Mouse (Mus musculus): ENCODE measurements at regions not wholly inside any gene's neighbourhood (a gene's known extent, or its start where the extent isn't known, plus 50 kb on each side); places are given as distances from the start of the nearest gene placed in this dataset.

DNA sequence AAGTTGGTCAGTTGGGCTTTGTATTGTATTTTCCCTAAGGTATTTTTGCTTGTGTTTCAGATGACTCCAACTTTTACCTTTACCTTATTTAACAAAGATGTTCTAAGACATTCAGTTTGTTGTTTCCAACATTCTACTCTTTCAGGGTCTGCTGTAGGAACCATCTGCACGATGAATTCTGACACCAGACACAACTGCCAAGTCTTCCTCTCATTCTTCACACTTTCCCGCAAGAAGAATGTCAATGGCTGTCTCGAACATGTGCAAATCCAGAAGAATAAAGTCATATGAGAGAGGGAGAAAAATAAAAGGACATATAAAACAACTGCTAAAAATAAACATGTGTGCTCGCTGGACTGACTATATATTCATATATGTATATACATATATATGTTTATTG lies 730.6 kb upstream of the B3galt2 start:
- TF ChIP-seq POLR2A (IDR thresholded peaks at IDR 0.05; ENCODE audit: insufficient read depth, low read length) (no peak), CTCF (IDR thresholded peaks at IDR 0.05; ENCODE audit: low read depth, low read length) (no peak), EP300 (IDR thresholded peaks at IDR 0.05; ENCODE audit: insufficient read depth, low read depth, low read length) (no peak)
- H3K4me1 ChIP-seq (ENCODE audit: control insufficient read depth, insufficient read depth, low read length) = no peaks in the 10 kb centered on the region
- no peak overlapping the region for H3K27ac ChIP-seq (ENCODE audit: insufficient read depth, low read length)
- no peaks in the 10 kb centered on the region for H3K9me3 ChIP-seq (replicated peaks; ENCODE audit: control insufficient read depth, insufficient read depth, low read length, poor library complexity, severe bottlenecking)
- no peaks in the 10 kb centered on the region for H3K36me3 ChIP-seq (ENCODE audit: control insufficient read depth, insufficient read depth, low read length, poor library complexity, severe bottlenecking)
- no peak overlapping the region for H3K9ac ChIP-seq (ENCODE audit: low read depth, poor library complexity, severe bottlenecking)
- H3K27me3 ChIP-seq (ENCODE audit: control insufficient read depth, insufficient read depth, low read length, poor library complexity, severe bottlenecking) = no peaks in the 10 kb centered on the region
- H3K4me3 ChIP-seq (ENCODE audit: low read depth, low read length) = no peak overlapping the region

DNA sequence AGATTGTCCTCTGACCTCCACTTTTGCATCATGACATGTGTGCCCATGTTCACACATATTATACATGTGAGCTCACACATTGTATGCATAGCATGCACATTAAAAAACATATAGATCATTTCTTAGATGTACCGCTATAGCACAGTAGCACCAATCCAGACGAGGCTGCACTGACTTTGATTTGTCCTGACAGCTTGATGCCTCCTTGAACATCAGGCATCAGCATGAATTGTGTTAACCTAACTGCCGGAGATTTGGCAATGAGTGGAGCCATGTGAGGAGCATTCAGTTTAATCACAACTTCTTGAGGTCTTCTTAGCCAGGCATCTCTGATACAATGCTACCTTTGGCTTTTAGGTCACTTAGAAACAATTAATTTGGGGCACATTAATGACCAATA lies 683.8 kb upstream of the B3galt2 start:
- Histone ChIP-seq H3K4me3 (ENCODE audit: low read depth, low read length) (no peak overlapping the region), H3K27me3 (ENCODE audit: control insufficient read depth, insufficient read depth, low read length, poor library complexity, severe bottlenecking) (no peaks in the 10 kb centered on the region), H3K27ac (ENCODE audit: insufficient read depth, low read length) (no peak overlapping the region), H3K9me3 (replicated peaks; ENCODE audit: control insufficient read depth, insufficient read depth, low read length, poor library complexity, severe bottlenecking) (no peaks in the 10 kb centered on the region), H3K4me1 (ENCODE audit: control insufficient read depth, insufficient read depth, low read length) (no peaks in the 10 kb centered on the region), H3K9ac (ENCODE audit: low read depth, poor library complexity, severe bottlenecking) (no peak overlapping the region), H3K36me3 (ENCODE audit: control insufficient read depth, insufficient read depth, low read length, poor library complexity, severe bottlenecking) (no peaks in the 10 kb centered on the region)
- TF ChIP-seq POLR2A (IDR thresholded peaks at IDR 0.05; ENCODE audit: insufficient read depth, low read length) = no peak
- no peak for TF ChIP-seq CTCF (IDR thresholded peaks at IDR 0.05; ENCODE audit: low read depth, low read length)
- no peak for TF ChIP-seq EP300 (IDR thresholded peaks at IDR 0.05; ENCODE audit: insufficient read depth, low read depth, low read length)

DNA sequence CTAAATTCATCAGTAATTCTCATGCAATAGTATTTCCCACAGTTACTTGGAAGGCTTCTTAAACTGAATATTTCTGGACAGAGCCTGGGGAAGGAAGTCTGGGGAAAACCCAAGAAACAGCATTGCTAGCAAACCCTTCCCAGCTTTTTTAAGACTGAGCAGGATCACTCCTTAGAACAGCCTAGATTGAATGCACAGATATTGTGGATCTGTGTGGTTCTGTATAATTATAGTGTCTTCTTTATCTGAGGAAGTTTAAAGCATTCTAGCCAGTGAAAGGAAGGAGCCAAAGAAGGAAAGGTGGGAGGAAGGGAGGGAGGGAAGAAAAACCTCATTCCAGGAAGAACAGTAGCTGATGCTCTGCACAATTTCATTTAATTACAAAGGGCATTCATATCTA lies 669.0 kb upstream of the B3galt2 start:
- no peak overlapping the region for H3K4me3 ChIP-seq (ENCODE audit: low read depth, low read length)
- no peaks in the 10 kb centered on the region for H3K4me1 ChIP-seq (ENCODE audit: control insufficient read depth, insufficient read depth, low read length)
- no peak overlapping the region for H3K9ac ChIP-seq (ENCODE audit: low read depth, poor library complexity, severe bottlenecking)
- H3K27me3 ChIP-seq (ENCODE audit: control insufficient read depth, insufficient read depth, low read length, poor library complexity, severe bottlenecking) = no peaks in the 10 kb centered on the region
- no peaks in the 10 kb centered on the region for H3K9me3 ChIP-seq (replicated peaks; ENCODE audit: control insufficient read depth, insufficient read depth, low read length, poor library complexity, severe bottlenecking)
- TF ChIP-seq CTCF (IDR thresholded peaks at IDR 0.05; ENCODE audit: low read depth, low read length) = no peak
- TF ChIP-seq POLR2A (IDR thresholded peaks at IDR 0.05; ENCODE audit: insufficient read depth, low read length) = no peak
- TF ChIP-seq EP300 (IDR thresholded peaks at IDR 0.05; ENCODE audit: insufficient read depth, low read depth, low read length) = no peak
- H3K36me3 ChIP-seq (ENCODE audit: control insufficient read depth, insufficient read depth, low read length, poor library complexity, severe bottlenecking) = no peaks in the 10 kb centered on the region
- H3K27ac ChIP-seq (ENCODE audit: insufficient read depth, low read length) = no peak overlapping the region

DNA sequence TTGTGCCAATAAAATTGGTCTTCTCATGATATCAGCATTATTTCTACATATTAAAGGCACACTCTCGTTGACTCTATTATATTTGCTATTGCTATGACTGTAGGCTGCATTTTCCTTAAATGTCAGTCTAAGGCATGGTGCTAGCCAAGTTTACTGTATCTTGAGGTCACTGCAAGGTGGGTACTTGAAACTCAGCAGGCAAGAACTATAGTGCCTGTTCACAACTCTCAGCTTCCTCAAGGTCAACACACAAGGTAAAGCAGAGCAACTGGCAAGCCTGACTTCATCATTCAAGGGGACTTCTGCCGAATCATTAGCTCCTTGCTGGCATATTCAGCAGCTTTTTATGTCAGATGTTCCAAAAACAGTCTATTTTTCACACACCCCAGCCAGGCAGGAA lies 667.1 kb upstream of the B3galt2 start:
- Histone ChIP-seq H3K27me3 (ENCODE audit: control insufficient read depth, insufficient read depth, low read length, poor library complexity, severe bottlenecking) (no peaks in the 10 kb centered on the region), H3K4me1 (ENCODE audit: control insufficient read depth, insufficient read depth, low read length) (no peaks in the 10 kb centered on the region), H3K9ac (ENCODE audit: low read depth, poor library complexity, severe bottlenecking) (no peak overlapping the region), H3K36me3 (ENCODE audit: control insufficient read depth, insufficient read depth, low read length, poor library complexity, severe bottlenecking) (no peaks in the 10 kb centered on the region), H3K27ac (ENCODE audit: insufficient read depth, low read length) (no peak overlapping the region), H3K4me3 (ENCODE audit: low read depth, low read length) (no peak overlapping the region), H3K9me3 (replicated peaks; ENCODE audit: control insufficient read depth, insufficient read depth, low read length, poor library complexity, severe bottlenecking) (no peaks in the 10 kb centered on the region)
- TF ChIP-seq POLR2A (IDR thresholded peaks at IDR 0.05; ENCODE audit: insufficient read depth, low read length) = no peak
- no peak for TF ChIP-seq CTCF (IDR thresholded peaks at IDR 0.05; ENCODE audit: low read depth, low read length)
- no peak for TF ChIP-seq EP300 (IDR thresholded peaks at IDR 0.05; ENCODE audit: insufficient read depth, low read depth, low read length)

DNA sequence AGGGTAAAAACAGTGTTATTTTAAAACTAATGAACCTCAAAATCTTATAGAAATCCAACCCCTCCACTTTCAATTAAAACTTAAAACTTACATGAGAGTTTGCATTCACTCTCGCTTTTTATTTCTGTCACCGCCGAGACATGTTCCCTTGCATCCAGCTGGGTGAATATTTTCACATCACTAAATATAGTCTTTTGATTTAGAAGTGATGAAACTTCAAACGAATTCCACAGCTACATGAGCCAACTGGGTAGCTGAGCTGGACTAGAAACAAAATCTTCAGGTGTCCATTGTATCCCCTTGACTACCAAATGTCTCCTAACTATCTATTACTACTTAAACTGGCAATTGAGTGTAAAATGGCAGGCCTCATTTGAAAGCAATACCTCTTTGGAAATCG lies 657.5 kb upstream of the B3galt2 start:
- Histone ChIP-seq H3K36me3 (ENCODE audit: control insufficient read depth, insufficient read depth, low read length, poor library complexity, severe bottlenecking) (no peaks in the 10 kb centered on the region), H3K4me3 (ENCODE audit: low read depth, low read length) (no peak overlapping the region), H3K9me3 (replicated peaks; ENCODE audit: control insufficient read depth, insufficient read depth, low read length, poor library complexity, severe bottlenecking) (no peaks in the 10 kb centered on the region), H3K27me3 (ENCODE audit: control insufficient read depth, insufficient read depth, low read length, poor library complexity, severe bottlenecking) (no peaks in the 10 kb centered on the region), H3K9ac (ENCODE audit: low read depth, poor library complexity, severe bottlenecking) (no peak overlapping the region), H3K4me1 (ENCODE audit: control insufficient read depth, insufficient read depth, low read length) (no peaks in the 10 kb centered on the region), H3K27ac (ENCODE audit: insufficient read depth, low read length) (no peak overlapping the region)
- TF ChIP-seq EP300 (IDR thresholded peaks at IDR 0.05; ENCODE audit: insufficient read depth, low read depth, low read length) (no peak), CTCF (IDR thresholded peaks at IDR 0.05; ENCODE audit: low read depth, low read length) (no peak), POLR2A (IDR thresholded peaks at IDR 0.05; ENCODE audit: insufficient read depth, low read length) (no peak)

DNA sequence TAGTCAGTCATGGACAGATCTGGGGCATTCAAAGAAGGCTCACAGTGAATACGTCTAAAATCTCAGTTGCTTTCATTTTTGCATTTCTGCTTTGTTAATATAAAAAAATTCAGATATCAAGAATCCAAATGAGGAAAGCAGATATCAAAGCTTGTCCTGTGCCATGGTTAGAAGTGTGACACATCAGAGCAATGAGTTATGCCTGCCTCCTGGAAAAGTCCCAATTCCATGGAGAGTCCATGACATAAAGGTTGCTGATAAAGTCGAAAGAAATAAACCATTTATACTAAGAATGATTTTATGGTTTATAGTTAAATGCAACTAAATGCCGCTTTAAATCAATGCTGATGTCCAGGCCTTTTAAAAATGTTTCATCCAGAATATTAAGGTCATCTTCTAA lies 656.8 kb upstream of the B3galt2 start:
- no peaks in the 10 kb centered on the region for H3K27me3 ChIP-seq (ENCODE audit: control insufficient read depth, insufficient read depth, low read length, poor library complexity, severe bottlenecking)
- no peak overlapping the region for H3K4me3 ChIP-seq (ENCODE audit: low read depth, low read length)
- no peaks in the 10 kb centered on the region for H3K9me3 ChIP-seq (replicated peaks; ENCODE audit: control insufficient read depth, insufficient read depth, low read length, poor library complexity, severe bottlenecking)
- no peaks in the 10 kb centered on the region for H3K4me1 ChIP-seq (ENCODE audit: control insufficient read depth, insufficient read depth, low read length)
- H3K27ac ChIP-seq (ENCODE audit: insufficient read depth, low read length) = no peak overlapping the region
- H3K36me3 ChIP-seq (ENCODE audit: control insufficient read depth, insufficient read depth, low read length, poor library complexity, severe bottlenecking) = no peaks in the 10 kb centered on the region
- H3K9ac ChIP-seq (ENCODE audit: low read depth, poor library complexity, severe bottlenecking) = no peak overlapping the region
- no peak for TF ChIP-seq EP300 (IDR thresholded peaks at IDR 0.05; ENCODE audit: insufficient read depth, low read depth, low read length)
- no peak for TF ChIP-seq CTCF (IDR thresholded peaks at IDR 0.05; ENCODE audit: low read depth, low read length)
- TF ChIP-seq POLR2A (IDR thresholded peaks at IDR 0.05; ENCODE audit: insufficient read depth, low read length) = no peak
